In genomic region chr16:94327781-94328711, GRCm38 (mm10) we compare ENCODE assay signal across 8 mouse cellular contexts. TPM values are rescaled to one million over a fixed set of nuclear protein-coding genes. Genes with fewer than 3 reads are reported as not detected.
DNase-seq lines count a peak whose midpoint lies in the region; ATAC-seq and TF ChIP-seq lines count a peak whose summit lies in the region.

Ripply3 (plus strand) TSS chr16:94328420.

- H3K9ac ChIP-seq in forebrain, embryonic 16.5 days (replicated peaks; ENCODE audit: low read depth, low read length): peak within 1 kb of the TSS; percentile 44
- H3K9ac ChIP-seq in hindbrain, embryonic 12.5 days: peak within 1 kb of the TSS; percentile 56
- H3K9ac ChIP-seq in limb, embryonic 14.5 days (ENCODE audit: low read depth, low read length, severe bottlenecking): peak within 1 kb of the TSS; percentile 49
- peak within 1 kb of the TSS; percentile 43 for H3K9ac ChIP-seq in midbrain, embryonic 12.5 days (replicated peaks)

- DNase-seq in ES-CJ7 (ENCODE audit: low read depth, low spot score): peak; percentile 63
- DNase-seq in adrenal gland, postnatal 10 days: peak; percentile 70
- no peak for DNase-seq in limb, embryonic 14.5 days (ENCODE audit: low spot score)
- DNase-seq in urinary bladder, postnatal 14 days (ENCODE audit: low spot score): peak; percentile 41
- DNase-seq in left cerebral cortex, postnatal 36 days (ENCODE audit: low spot score in 2 of 2): no peak

- H3K36me3 ChIP-seq in forebrain, embryonic 16.5 days (ENCODE audit: control insufficient read depth, insufficient read depth): no peaks in the 10 kb centered on the region
- H3K36me3 ChIP-seq in hindbrain, embryonic 12.5 days: no peaks in the 10 kb centered on the region
- H3K36me3 ChIP-seq in limb, embryonic 14.5 days (ENCODE audit: control insufficient read depth, insufficient read depth, low read length): no peaks in the 10 kb centered on the region
- H3K36me3 ChIP-seq in midbrain, embryonic 12.5 days: no peaks in the 10 kb centered on the region

- TF ChIP-seq POLR2A in limb, embryonic 14.5 days (IDR thresholded peaks at IDR 0.05; ENCODE audit: borderline replicate concordance, extremely low read depth, insufficient read depth, insufficient read length): no peak

- no peak for ATAC-seq in forebrain, embryonic 16.5 days
- ATAC-seq in hindbrain, embryonic 12.5 days (ENCODE audit: low FRiP score): peak; percentile 57; the same call in 1 of the 2 replicates
- no peak for ATAC-seq in limb, embryonic 14.5 days (ENCODE audit: low FRiP score, low read depth)
- ATAC-seq in midbrain, embryonic 12.5 days (ENCODE audit: low FRiP score, low read depth): peak; percentile 48; the same call in 1 of the 2 replicates

- no peaks in the 10 kb centered on the region for H3K9me3 ChIP-seq in forebrain, embryonic 16.5 days (ENCODE audit: control insufficient read depth, low read length)
- H3K9me3 ChIP-seq in hindbrain, embryonic 12.5 days (replicated peaks): no peaks in the 10 kb centered on the region
- H3K9me3 ChIP-seq in limb, embryonic 14.5 days (ENCODE audit: control insufficient read depth, low read length): no peaks in the 10 kb centered on the region
- no peaks in the 10 kb centered on the region for H3K9me3 ChIP-seq in midbrain, embryonic 12.5 days

- peaks cover 18% of the 10 kb centered on the region for H3K27me3 ChIP-seq in forebrain, embryonic 16.5 days (replicated peaks; ENCODE audit: control insufficient read depth, insufficient read depth, low read length)
- H3K27me3 ChIP-seq in hindbrain, embryonic 12.5 days: peaks cover 48% of the 10 kb centered on the region
- peaks cover 22% of the 10 kb centered on the region for H3K27me3 ChIP-seq in limb, embryonic 14.5 days (ENCODE audit: control insufficient read depth, insufficient read depth, low read length)
- H3K27me3 ChIP-seq in midbrain, embryonic 12.5 days: peaks cover 49% of the 10 kb centered on the region

- H3K4me2 ChIP-seq in forebrain, embryonic 16.5 days (ENCODE audit: low read length): peak within 1 kb of the TSS; percentile 79
- H3K4me2 ChIP-seq in hindbrain, embryonic 12.5 days (replicated peaks): peak within 1 kb of the TSS; percentile 58
- peak within 1 kb of the TSS; percentile 81 for H3K4me2 ChIP-seq in limb, embryonic 14.5 days (replicated peaks; ENCODE audit: low read depth, low read length, severe bottlenecking)
- H3K4me2 ChIP-seq in midbrain, embryonic 12.5 days (replicated peaks): peak within 1 kb of the TSS; percentile 70

- H3K27ac ChIP-seq in forebrain, embryonic 16.5 days (ENCODE audit: low read length): no peak within 1 kb of the TSS
- H3K27ac ChIP-seq in hindbrain, embryonic 12.5 days: no peak within 1 kb of the TSS
- H3K27ac ChIP-seq in limb, embryonic 14.5 days (replicated peaks; ENCODE audit: low read depth, low read length): no peak within 1 kb of the TSS
- H3K27ac ChIP-seq in midbrain, embryonic 12.5 days (replicated peaks): peak within 1 kb of the TSS; percentile 25; the same call in 1 of the 2 replicates

- H3K4me1 ChIP-seq in forebrain, embryonic 16.5 days (replicated peaks; ENCODE audit: control insufficient read depth, insufficient read depth, low read length): peaks cover 25% of the 10 kb centered on the region
- peaks cover 21% of the 10 kb centered on the region for H3K4me1 ChIP-seq in hindbrain, embryonic 12.5 days
- peaks cover 12% of the 10 kb centered on the region for H3K4me1 ChIP-seq in limb, embryonic 14.5 days (ENCODE audit: control insufficient read depth, insufficient read depth, low read length)
- H3K4me1 ChIP-seq in midbrain, embryonic 12.5 days: peaks cover 28% of the 10 kb centered on the region

- peak within 1 kb of the TSS; percentile 46 for H3K4me3 ChIP-seq in forebrain, embryonic 16.5 days (replicated peaks; ENCODE audit: low read length)
- peak within 1 kb of the TSS; percentile 37 for H3K4me3 ChIP-seq in hindbrain, embryonic 12.5 days
- peak within 1 kb of the TSS; percentile 51 for H3K4me3 ChIP-seq in limb, embryonic 14.5 days (replicated peaks; ENCODE audit: low read length)
- H3K4me3 ChIP-seq in midbrain, embryonic 12.5 days: peak within 1 kb of the TSS; percentile 46

- intact Hi-C loops in left cerebral cortex, postnatal 36 days (cut with DNase I): no loop called here

- 2% methylated on average over 63 of the region's 63 CpGs for WGBS in forebrain, embryonic 16.5 days
- WGBS in hindbrain, embryonic 12.5 days: 1% methylated on average over 61 of the region's 63 CpGs
- WGBS in limb, embryonic 14.5 days: 2% methylated on average over 60 of the region's 63 CpGs
- 1% methylated on average over 63 of the region's 63 CpGs for WGBS in midbrain, embryonic 12.5 days

RNA-seq across cellular contexts. Expression of gene Ripply3, which starts in this region (rescaled TPM):
- total RNA-seq in adrenal gland, postnatal 10 days (2021): 1 to 10 TPM; 3.8 to 4.0 TPM
- 0.99 and 1.1 TPM in 2 replicates for polyA plus RNA-seq in forebrain, embryonic 16.5 days (2015; fragmentation: Nextera tagmentation; extraction: Ambion mirVana)
- 3.6 and 3.7 TPM in 2 replicates for polyA plus RNA-seq in hindbrain, embryonic 12.5 days (2016; fragmentation: Nextera tagmentation; extraction: Ambion mirVana)
- polyA plus RNA-seq in limb, embryonic 14.5 days (2012; rRNA removed): 2.3 and 2.9 TPM in 2 replicates
- polyA plus RNA-seq in limb, embryonic 14.5 days (2014; fragmentation: Nextera tagmentation; extraction: Ambion mirVana): 5.2 TPM in 2 replicates
- 3.4 and 3.9 TPM in 2 replicates for polyA plus RNA-seq in midbrain, embryonic 12.5 days (2016; fragmentation: Nextera tagmentation; extraction: Ambion mirVana)
- under 1 TPM in 1 of 2 experiments, not detected in 1; 0.25 TPM for total RNA-seq in left cerebral cortex, postnatal 36 days (2021)

Comparison
In these comparisons a context has a peak if more than half of its experiments do, and no peak if none do; other contexts are left out.
1. DNase-seq: peak in ES-CJ7 (single experiment), adrenal gland, postnatal 10 days (single experiment) and urinary bladder, postnatal 14 days (single experiment); none in limb, embryonic 14.5 days (single experiment) and left cerebral cortex, postnatal 36 days (0 of 2).
2. ATAC-seq: peak in hindbrain, embryonic 12.5 days (single experiment) and midbrain, embryonic 12.5 days (single experiment); none in forebrain, embryonic 16.5 days (single experiment) and limb, embryonic 14.5 days (single experiment).
3. Peak in every context shown above with its lines, with median percentiles within 50 percentile points of each other: H3K4me2 ChIP-seq, H3K4me3 ChIP-seq and H3K9ac ChIP-seq.